ENCODE assay signal across 9 mouse cellular contexts in the genomic region with DNA sequence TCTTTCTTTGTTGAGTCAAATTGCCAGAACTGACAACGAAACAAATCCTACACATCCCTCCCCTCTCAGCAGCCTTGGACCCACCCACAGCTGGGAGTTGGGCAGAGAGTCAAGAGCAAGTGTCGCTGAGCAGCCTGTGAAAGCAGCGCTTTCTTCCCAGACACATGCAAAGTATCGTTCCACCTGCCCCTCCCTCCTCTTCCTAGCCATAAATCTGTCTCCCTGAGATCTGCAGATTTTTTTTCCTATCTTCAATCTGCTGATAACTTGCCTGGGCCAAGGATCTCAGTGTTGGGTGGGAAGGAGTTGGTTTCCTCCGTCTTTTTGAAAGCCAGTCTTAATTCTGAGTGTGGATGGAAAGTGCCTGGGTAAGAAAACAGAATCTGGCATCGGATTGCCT.
DNase-seq lines count a peak whose midpoint lies in the region; ATAC-seq and TF ChIP-seq lines count a peak whose summit lies in the region.
"Had no signal": no experiment of that assay in that cellular context is flagged by ENCODE, and none has a peak within 500 bp of the region (broad histone marks: within the 10 kb centered on the region; RNA-seq: fewer than 3 reads in every experiment).

No protein-coding gene starts in this region.

- H3K27me3 ChIP-seq in hindbrain, embryonic 16.5 days (replicated peaks; ENCODE audit: control insufficient read depth, insufficient read depth, low read length) = no peaks in the 10 kb centered on the region

- no peak overlapping the region for H3K27ac ChIP-seq in hindbrain, embryonic 16.5 days (ENCODE audit: low read depth, low read length)
- H3K27ac ChIP-seq in gastrocnemius, adult 2 months = no peak overlapping the region
- H3K27ac ChIP-seq: liver, embryonic 14.5 days had no signal

- peak; percentile 87 for ATAC-seq in hindbrain, embryonic 16.5 days

- WGBS in hindbrain, embryonic 16.5 days = 31% methylated on average over 6 of the region's 6 CpGs

- intact Hi-C loops in left cerebral cortex, postnatal 36 days (cut with DNase I) = loop anchor here (5.0 to 10.0 kb wide), 3 partner anchors 37 to 185 kb away; a partner anchor contains a TSS
- intact Hi-C loops in gastrocnemius, adult 2 months (cut with DNase I) = no loop called here

- no peaks in the 10 kb centered on the region for H3K9me3 ChIP-seq in hindbrain, embryonic 16.5 days (ENCODE audit: control insufficient read depth, low read length)

- no peak for TF ChIP-seq CTCF in brain, embryonic 14.5 days (IDR thresholded peaks at IDR 0.05; ENCODE audit: borderline replicate concordance, extremely low read depth, insufficient read depth, insufficient read length)
- TF ChIP-seq CTCF in gastrocnemius, adult 2 months (IDR thresholded peaks at IDR 0.05) = no peak

- no peak overlapping the region for H3K4me3 ChIP-seq in hindbrain, embryonic 16.5 days (ENCODE audit: low read length)
- no peak overlapping the region for H3K4me3 ChIP-seq in gastrocnemius, adult 2 months

- no peak overlapping the region for H3K9ac ChIP-seq in hindbrain, embryonic 16.5 days (ENCODE audit: low read depth, low read length)
- H3K9ac ChIP-seq: liver, embryonic 14.5 days had no signal

- TF ChIP-seq POLR2A in brain, embryonic 14.5 days (IDR thresholded peaks at IDR 0.05; ENCODE audit: borderline replicate concordance, extremely low read depth, insufficient read depth, insufficient read length, poor library complexity, severe bottlenecking) = no peak

- H3K36me3 ChIP-seq in hindbrain, embryonic 16.5 days (ENCODE audit: control insufficient read depth, insufficient read depth, low read length) = no peaks in the 10 kb centered on the region

- DNase-seq in heart, postnatal 4 days = peak; percentile 56
- no peak for DNase-seq in heart, adult 11 months
- DNase-seq in brain, embryonic 14.5 days (ENCODE audit: low read depth) = peak; percentile 89
- peak; percentile 64 to 79 for DNase-seq in left cerebral cortex, postnatal 36 days (ENCODE audit: low spot score in 2 of 2)
- no peak for DNase-seq in thymus, adult 18-20 months
- DNase-seq in gastrocnemius, adult 2 months = no peak
- no peak for DNase-seq in yolk sac, embryonic 10.5 days (ENCODE audit: low spot score)

- peak overlapping the region; percentile 16 for H3K4me2 ChIP-seq in hindbrain, embryonic 16.5 days (ENCODE audit: low read length)

- H3K4me1 ChIP-seq in hindbrain, embryonic 16.5 days (ENCODE audit: control insufficient read depth, insufficient read depth, low read depth, low read length) = peaks cover 11% of the 10 kb centered on the region

Comparison
In these comparisons a context has a peak if more than half of its experiments do, and no peak if none do; other contexts are left out.
1. DNase-seq: peak in heart, postnatal 4 days (single experiment), brain, embryonic 14.5 days (single experiment) and left cerebral cortex, postnatal 36 days (2 of 2); none in heart, adult 11 months (single experiment), thymus, adult 18-20 months (0 of 2), gastrocnemius, adult 2 months (single experiment) and yolk sac, embryonic 10.5 days (single experiment).